Mouse (Mus musculus): ENCODE data around the gene Vmn1r58. TPM values are rescaled to one million over a fixed set of nuclear protein-coding genes. Genes with fewer than 3 reads are reported as not detected.
"Not testable (repeated sequence)": the region's sequence is repeated elsewhere in the genome, so short reads cannot be mapped to it uniquely, and the experiment has no call there.

Vmn1r58 gene
- not detected in 2 replicates for total RNA-seq (2012; rRNA removed)
- not detected for polyA plus RNA-seq (2012; ENCODE audit: insufficient read depth in 1 of 2, insufficient read length in 2 of 2, low read depth in 1 of 2, low replicate concordance in 2 of 2, missing spikeins in 1 of 2)

GRCm38 (mm10) chr7:5413296-5413695, at the start of gene Vmn1r58:
Gene Vmn1r58 (minus strand): TSS chr7:5413396.
- not testable (repeated sequence) for DNase-seq (ENCODE audit: low read depth, low spot score); H3K27ac ChIP-seq (ENCODE audit: control insufficient read depth, low read depth, low read length)

GRCm38 (mm10) chr7:5456674-5457073, 43.5 kb upstream of the Vmn1r58 start, which contains the start of gene Vmn1r59:
Gene Vmn1r59 (minus strand): TSS chr7:5456774.
- TF ChIP-seq RCOR1 (IDR thresholded peaks at IDR 0.05; ENCODE audit: low read depth, low read length) = no peak
- TF ChIP-seq MYB (IDR thresholded peaks at IDR 0.05; ENCODE audit: low read depth, low read length) = no peak
- TF ChIP-seq USF1 (IDR thresholded peaks at IDR 0.05; ENCODE audit: low read depth, low read length) = no peak
- no peak for TF ChIP-seq ETS1 (IDR thresholded peaks at IDR 0.05; ENCODE audit: low read depth, low read length)
- no peak for TF ChIP-seq TCF12 (IDR thresholded peaks at IDR 0.05; ENCODE audit: low read depth, low read length)
- TF ChIP-seq CHD1 (IDR thresholded peaks at IDR 0.05; ENCODE audit: low read depth, low read length) = no peak
- no peak for TF ChIP-seq EP300 (IDR thresholded peaks at IDR 0.05; ENCODE audit: low read depth in 1 of 2, low read length in 2 of 2)
- no peak for TF ChIP-seq MAX (IDR thresholded peaks at IDR 0.05; ENCODE audit: low read length)
- no peak for TF ChIP-seq KAT2A (conservative IDR thresholded peaks at IDR 0.05; ENCODE audit: low read depth, low read length)
- TF ChIP-seq MAZ (IDR thresholded peaks at IDR 0.05; ENCODE audit: low read depth, low read length) = no peak
- TF ChIP-seq MAFK (IDR thresholded peaks at IDR 0.05; ENCODE audit: borderline replicate concordance, low read depth, low read length) = no peak
- no peak for TF ChIP-seq NRF1 (IDR thresholded peaks at IDR 0.05; ENCODE audit: insufficient read depth, low read depth, low read length, poor library complexity, severe bottlenecking)
- no peak for TF ChIP-seq CHD2 (IDR thresholded peaks at IDR 0.05; ENCODE audit: low read length)
- no peak for TF ChIP-seq TBP (IDR thresholded peaks at IDR 0.05; ENCODE audit: low read depth, low read length)
- TF ChIP-seq GATA1 (IDR thresholded peaks at IDR 0.05; ENCODE audit: low read depth, low read length) = no peak
- no peak for TF ChIP-seq USF2 (IDR thresholded peaks at IDR 0.05; ENCODE audit: borderline replicate concordance in 1 of 2, insufficient read depth in 1 of 2, low read depth in 1 of 2, low read length in 2 of 2)
- no peak for TF ChIP-seq ZKSCAN1 (IDR thresholded peaks at IDR 0.05; ENCODE audit: low read depth, low read length)
- TF ChIP-seq UBTF (IDR thresholded peaks at IDR 0.05; ENCODE audit: borderline replicate concordance, insufficient read depth, low read depth, low read length) = no peak
- Histone ChIP-seq H3K9ac (ENCODE audit: control insufficient read depth, low read depth, low read length, poor library complexity, severe bottlenecking) (no peak within 1 kb of the TSS), H3K27ac (ENCODE audit: control insufficient read depth, low read depth, low read length) (no peak within 1 kb of the TSS), H3K79me2 (ENCODE audit: control insufficient read depth, insufficient read depth, low read length, poor library complexity) (no peaks in the 10 kb centered on the region), H3K4me3 (ENCODE audit: control insufficient read depth in 1 of 2, insufficient read depth in 1 of 2, low read depth in 2 of 2, low read length in 2 of 2) (no peak within 1 kb of the TSS), H3K9me3 (replicated peaks; ENCODE audit: insufficient read depth, low read length) (no peaks in the 10 kb centered on the region), H3K27me3 (ENCODE audit: control insufficient read depth in 1 of 2, insufficient read depth in 2 of 2, low read length in 2 of 2) (no peaks in the 10 kb centered on the region), H3K4me1 (ENCODE audit: control insufficient read depth in 1 of 2, insufficient read depth in 2 of 2, low read length in 2 of 2) (no peaks in the 10 kb centered on the region), H3K36me3 (ENCODE audit: control insufficient read depth in 1 of 2, insufficient read depth in 2 of 2, low read length in 2 of 2) (no peaks in the 10 kb centered on the region)
- DNase-seq (ENCODE audit: low read depth, low spot score) = no peak

More at GRCm38 (mm10) chr7:5413296-5413695, at the start of gene Vmn1r58:
- H3K36me3 ChIP-seq (ENCODE audit: control insufficient read depth in 1 of 2, insufficient read depth in 2 of 2, low read length in 2 of 2); H3K27me3 ChIP-seq (ENCODE audit: control insufficient read depth in 1 of 2, insufficient read depth in 2 of 2, low read length in 2 of 2); H3K4me1 ChIP-seq (ENCODE audit: control insufficient read depth in 1 of 2, insufficient read depth in 2 of 2, low read length in 2 of 2); H3K4me3 ChIP-seq (ENCODE audit: control insufficient read depth in 1 of 2, insufficient read depth in 1 of 2, low read depth in 2 of 2, low read length in 2 of 2); H3K9me3 ChIP-seq (replicated peaks; ENCODE audit: insufficient read depth, low read length); H3K79me2 ChIP-seq (ENCODE audit: control insufficient read depth, insufficient read depth, low read length, poor library complexity); H3K9ac ChIP-seq (ENCODE audit: control insufficient read depth, low read depth, low read length, poor library complexity, severe bottlenecking): not testable (repeated sequence)

DNA sequence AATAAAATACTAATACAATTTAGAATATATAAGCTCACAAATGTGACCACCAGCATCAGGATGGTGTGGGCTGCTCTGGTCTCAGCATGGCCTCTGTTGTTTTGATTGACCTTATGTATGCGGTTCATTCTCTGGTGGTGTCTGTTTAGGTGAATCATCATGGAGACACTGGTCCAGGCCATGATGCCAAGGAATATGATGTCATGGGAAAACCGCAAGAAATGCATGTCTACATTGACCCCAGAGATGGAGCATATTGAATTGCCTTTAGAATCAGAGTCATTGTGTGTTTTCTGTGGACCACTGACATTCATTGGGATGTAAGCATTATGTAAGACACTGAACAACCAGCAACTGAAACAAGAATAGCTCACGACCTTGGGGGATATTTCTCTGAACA, 40.8 kb upstream of the Vmn1r58 start:
- not testable (repeated sequence) for H3K36me3 ChIP-seq (ENCODE audit: control insufficient read depth in 1 of 2, insufficient read depth in 2 of 2, low read length in 2 of 2); H3K27me3 ChIP-seq (ENCODE audit: control insufficient read depth in 1 of 2, insufficient read depth in 2 of 2, low read length in 2 of 2); H3K9me3 ChIP-seq (replicated peaks; ENCODE audit: insufficient read depth, low read length); H3K9ac ChIP-seq (ENCODE audit: control insufficient read depth, low read depth, low read length, poor library complexity, severe bottlenecking); H3K4me1 ChIP-seq (ENCODE audit: control insufficient read depth in 1 of 2, insufficient read depth in 2 of 2, low read length in 2 of 2); DNase-seq (ENCODE audit: low read depth, low spot score); H3K79me2 ChIP-seq (ENCODE audit: control insufficient read depth, insufficient read depth, low read length, poor library complexity); H3K4me3 ChIP-seq (ENCODE audit: control insufficient read depth in 1 of 2, insufficient read depth in 1 of 2, low read depth in 2 of 2, low read length in 2 of 2); H3K27ac ChIP-seq (ENCODE audit: control insufficient read depth, low read depth, low read length)

Data from MEL (cell line).